Mouse (Mus musculus) left cerebral cortex, adult 11 months (tissue): ENCODE measurements at regions not wholly inside any gene's neighbourhood (a gene's known extent, or its start where the extent isn't known, plus 50 kb on each side); places are given as distances from the start of the nearest gene placed in this dataset.
"Not testable (repeated sequence)": the region's sequence is repeated elsewhere in the genome, so short reads cannot be mapped to it uniquely, and the experiment has no call there.

ENCODE experiments used
- DNase-seq: peaks from one replicate; pipeline ENCODE4 v3.0.0; 2022; ENCODE audit warnings: low spot score

DNA sequence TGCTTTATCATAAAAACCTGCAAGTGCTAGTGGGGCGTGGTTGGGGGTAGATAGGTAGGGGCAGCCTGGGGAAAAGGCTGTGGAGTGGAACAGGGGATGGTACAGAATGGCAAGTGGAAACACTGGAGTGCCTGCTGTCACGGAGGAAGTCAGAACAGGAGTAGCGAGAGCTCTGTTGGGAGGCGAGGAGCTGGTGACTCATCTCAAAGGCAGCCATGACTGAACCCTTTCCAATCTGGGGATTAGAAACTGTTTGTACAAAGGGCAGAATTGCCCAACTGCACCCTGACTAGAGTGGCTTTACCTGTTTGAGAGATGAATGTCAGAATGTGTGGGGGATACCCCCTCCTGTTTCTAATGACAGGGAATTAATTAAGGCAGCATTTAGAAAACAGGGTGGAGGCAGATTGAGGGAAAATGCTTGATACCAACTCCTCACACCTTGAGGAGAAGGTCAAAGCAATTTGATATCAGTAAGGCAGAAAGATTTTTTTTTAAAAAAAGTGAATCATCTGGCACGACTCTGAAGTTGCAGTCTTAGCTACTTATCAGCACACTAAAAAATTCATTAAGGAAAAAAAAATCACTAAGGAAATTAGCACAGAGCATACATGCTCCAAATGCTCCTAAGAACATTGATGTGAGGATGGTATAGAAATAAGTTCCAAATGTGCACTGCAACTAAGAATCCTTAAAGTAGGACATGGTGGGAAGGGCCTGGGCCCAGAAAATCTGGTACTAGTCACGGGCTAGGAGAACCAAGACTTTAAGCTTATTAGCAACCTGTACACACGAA, 54.7 kb upstream of the Usp25 start:
- no peak for DNase-seq

DNA sequence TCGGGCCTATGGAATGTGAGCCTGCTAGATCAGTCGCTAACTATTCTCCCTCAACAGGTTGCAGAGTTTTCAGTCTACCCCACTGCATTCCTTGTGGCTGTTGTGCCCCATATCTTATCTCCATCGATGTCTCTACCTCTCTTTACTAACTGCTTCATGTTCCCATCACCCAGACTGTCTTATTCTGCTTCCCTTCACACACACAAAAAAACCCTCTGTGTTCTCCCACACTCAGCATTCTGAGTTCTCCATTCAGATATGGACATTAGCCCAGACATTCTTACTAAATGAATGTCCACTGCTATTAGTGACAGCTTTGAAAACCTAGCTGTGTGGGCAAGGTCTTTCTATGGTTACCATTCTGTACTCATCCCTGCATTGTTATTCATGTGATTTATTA, 56.0 kb upstream of the Usp25 start:
- DNase-seq, result no peak

GRCm38 (mm10) chr16:76957090-76957489, 56.4 kb upstream of the Usp25 start:
- no peak for DNase-seq

GRCm38 (mm10) chr16:76950836-76951486, 62.5 kb upstream of the Usp25 start:
- peak; percentile 17 for DNase-seq

DNA sequence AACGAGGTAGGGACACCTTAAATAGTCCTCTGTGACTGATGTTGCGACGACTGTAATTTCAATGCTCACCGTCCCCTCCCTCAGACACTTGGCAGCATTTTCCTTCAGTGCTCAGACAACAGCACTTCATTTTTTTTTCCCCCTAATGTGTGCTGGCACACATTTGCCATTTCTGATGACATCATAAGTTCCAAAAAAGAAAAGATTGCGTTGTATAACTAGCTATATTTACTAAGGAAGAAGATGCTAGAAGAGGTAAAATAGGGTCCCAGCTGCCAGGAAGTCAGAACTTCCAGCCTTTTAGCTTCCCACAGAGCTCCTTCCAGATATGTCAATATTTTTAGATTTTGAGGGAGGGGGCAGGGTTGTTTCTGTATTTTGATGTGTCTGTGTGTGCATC, 66.5 kb upstream of the Usp25 start:
- no peak for DNase-seq

- DNase-seq, result no peak
These were observed 75.4 kb upstream of the Usp25 start for GRCm38 (mm10) chr16:76938128-76938527.

DNA sequence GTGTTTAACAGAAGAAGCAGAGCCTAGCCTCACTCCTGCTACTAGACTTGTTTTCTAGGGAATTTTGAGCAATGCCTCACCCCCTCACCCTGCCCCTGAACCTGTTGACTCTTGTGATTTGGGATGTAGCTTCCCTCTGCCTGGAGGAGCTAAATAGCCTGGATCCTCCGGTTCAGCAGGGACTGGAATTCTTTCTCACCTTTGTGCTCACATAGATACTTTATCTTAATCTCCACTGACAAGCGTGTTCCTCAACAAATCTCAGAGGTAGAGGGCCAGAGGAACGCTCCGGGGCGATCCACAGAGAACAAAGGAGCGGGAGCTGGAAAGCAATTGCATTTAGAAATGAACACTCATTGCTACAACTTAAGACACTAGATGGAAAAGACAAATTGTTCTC, 85.6 kb upstream of the Usp25 start:
- DNase-seq, result no peak

DNA sequence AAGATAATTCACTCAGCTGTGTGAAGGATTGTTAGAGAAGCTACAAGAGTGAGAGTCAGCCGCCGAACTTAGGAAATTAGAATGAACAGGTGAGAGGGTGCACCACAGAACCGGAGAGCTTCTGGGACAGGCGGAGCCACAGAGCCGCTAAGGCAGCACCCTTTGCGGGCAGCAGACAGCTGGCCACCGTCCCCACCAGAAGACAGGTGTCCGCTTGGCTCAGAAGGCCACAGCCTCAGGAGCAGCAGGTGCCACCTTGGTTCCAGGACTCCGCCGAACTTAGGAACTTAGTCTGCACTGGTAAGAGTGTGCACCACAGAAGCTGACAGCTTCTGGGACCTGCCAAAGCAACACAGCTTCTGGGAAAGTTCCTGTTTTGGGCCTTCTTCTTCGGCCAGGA, 93.4 kb upstream of the Usp25 start:
- not testable (repeated sequence) for DNase-seq

- DNase-seq, result no peak
These were observed 94.9 kb upstream of the Usp25 start for GRCm38 (mm10) chr16:76918598-76918997.

GRCm38 (mm10) chr16:76914311-76914710, 99.2 kb upstream of the Usp25 start:
- no peak for DNase-seq

- no peak for DNase-seq
These were observed 108.1 kb upstream of the Usp25 start for GRCm38 (mm10) chr16:76905205-76905996.

DNA sequence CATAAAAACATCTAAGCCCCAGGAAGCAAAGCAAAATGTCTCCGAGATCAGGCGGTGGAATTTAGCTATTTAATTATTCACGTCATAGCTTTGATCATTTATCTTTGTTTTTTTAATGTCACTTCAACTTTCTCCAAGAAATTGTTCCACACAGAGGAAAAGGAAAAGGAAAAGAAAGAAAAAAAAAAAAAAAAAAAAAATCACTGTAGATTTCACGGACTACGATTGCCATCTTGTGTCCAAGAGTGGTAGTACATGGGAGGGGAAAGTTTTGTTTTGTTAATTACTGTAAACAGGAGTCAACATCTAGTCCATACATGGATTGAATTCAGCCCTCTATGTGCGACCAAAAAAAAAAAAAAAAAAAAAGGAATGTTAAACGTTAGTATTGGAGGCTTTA, 114.4 kb upstream of the Usp25 start:
- no peak for DNase-seq

DNA sequence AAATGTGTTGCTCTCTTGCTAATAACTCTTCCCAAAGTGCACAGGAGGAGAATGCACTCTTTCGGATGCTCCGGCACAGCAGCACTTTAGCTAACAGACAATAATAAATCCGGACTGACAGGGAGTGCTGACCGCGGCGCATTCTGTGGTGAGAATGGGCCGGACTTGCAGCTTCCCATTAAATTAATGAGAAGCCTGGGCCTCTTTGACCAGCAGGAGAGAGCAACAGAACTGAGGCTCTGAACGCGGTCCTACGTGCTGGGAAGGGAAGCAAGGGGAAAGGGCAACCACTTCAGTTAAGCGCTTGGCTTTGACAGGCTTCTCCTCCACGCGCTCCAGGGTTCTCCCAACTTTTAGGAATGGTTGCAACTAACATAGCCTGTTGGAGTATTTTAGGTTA, 117.2 kb upstream of the Usp25 start:
- no peak for DNase-seq

- no peak for DNase-seq
These were observed 117.7 kb upstream of the Usp25 start for GRCm38 (mm10) chr16:76895781-76896180.

- DNase-seq, result no peak
These were observed 134.9 kb upstream of the Usp25 start for GRCm38 (mm10) chr16:76878576-76878975.

- DNase-seq, result no peak
These were observed 138.0 kb upstream of the Usp25 start for GRCm38 (mm10) chr16:76875397-76876018.

- DNase-seq, result no peak
These were observed 147.1 kb upstream of the Usp25 start for GRCm38 (mm10) chr16:76866465-76866802.

- DNase-seq, result peak; percentile 37
These were observed 147.6 kb upstream of the Usp25 start for GRCm38 (mm10) chr16:76865731-76866464.

DNA sequence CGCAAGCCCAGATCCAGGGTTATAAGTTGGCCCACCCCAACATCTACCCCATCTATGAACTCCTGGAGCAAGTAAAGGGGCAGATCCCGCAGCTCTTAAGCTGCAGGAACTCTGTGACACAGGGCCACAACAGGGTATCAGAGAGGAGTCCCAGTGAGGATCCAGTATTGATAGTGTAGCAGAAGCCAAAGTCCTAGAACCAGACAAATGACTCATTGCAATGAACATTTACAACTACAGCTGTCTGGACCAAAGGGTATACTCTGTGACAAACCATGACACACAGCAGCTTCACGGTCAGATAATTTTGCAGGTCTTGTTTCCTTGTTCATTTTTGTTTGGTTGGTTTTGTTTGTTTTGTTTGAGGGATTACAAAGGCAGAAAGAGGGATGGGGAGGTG, 149.1 kb upstream of the Usp25 start:
- DNase-seq, result no peak

- DNase-seq, result no peak
These were observed 157.7 kb upstream of the Usp25 start for GRCm38 (mm10) chr16:76855797-76856196.

- no peak for DNase-seq
These were observed 162.1 kb upstream of the Usp25 start for GRCm38 (mm10) chr16:76851396-76851795.

DNA sequence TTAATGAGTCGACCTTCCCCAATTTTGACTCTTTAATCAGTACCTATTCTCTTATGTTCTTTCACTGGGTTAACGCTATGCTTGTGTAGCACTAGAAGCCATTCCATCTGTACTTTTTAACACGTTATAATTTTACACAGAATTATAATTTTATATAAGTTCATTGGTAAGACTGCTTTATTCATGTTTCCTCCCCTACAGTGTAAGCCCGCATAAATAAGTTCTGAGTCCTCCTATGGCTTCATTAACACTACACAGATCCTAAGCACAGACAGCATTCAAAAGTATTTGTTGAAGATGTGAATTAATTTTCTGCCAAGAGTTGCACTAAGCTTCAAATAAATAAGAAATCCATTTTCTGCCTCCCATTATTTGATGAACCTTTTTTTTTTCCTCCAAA, 176.1 kb upstream of the Usp25 start:
- DNase-seq, result no peak
